25 mouse cellular contexts compared by ENCODE assay signal in genomic region chr10:93207176-93207575, GRCm38 (mm10).
"Had no signal": no experiment of that assay in that cellular context is flagged by ENCODE, and none has a peak within 500 bp of the region (broad histone marks: within the 10 kb centered on the region; RNA-seq: fewer than 3 reads in every experiment).

No protein-coding gene starts in this region.

- H3K9ac ChIP-seq: heart, embryonic 12.5 days; hindbrain, embryonic 12.5 days; hindbrain, embryonic 14.5 days; intestine, embryonic 15.5 days; kidney, embryonic 15.5 days; limb, embryonic 13.5 days; limb, embryonic 15.5 days had no signal

- H3K36me3 ChIP-seq: intestine, embryonic 15.5 days had no signal

- H3K27ac ChIP-seq: gastrocnemius, adult 2 months; heart, adult 2 months; heart, embryonic 10.5 days; hindbrain, embryonic 10.5 days; hindbrain, embryonic 12.5 days; hindbrain, embryonic 14.5 days; intestine, embryonic 15.5 days; kidney, embryonic 15.5 days; kidney, postnatal 0 days; limb, embryonic 13.5 days; limb, embryonic 15.5 days had no signal

- H3K9me3 ChIP-seq: heart, embryonic 10.5 days; heart, embryonic 12.5 days; hindbrain, embryonic 10.5 days; hindbrain, embryonic 12.5 days; intestine, embryonic 15.5 days; kidney, embryonic 15.5 days; limb, embryonic 13.5 days; limb, embryonic 15.5 days had no signal

- H3K4me2 ChIP-seq: heart, embryonic 12.5 days; hindbrain, embryonic 12.5 days; hindbrain, embryonic 14.5 days; intestine, embryonic 15.5 days; kidney, embryonic 15.5 days; limb, embryonic 13.5 days; limb, embryonic 15.5 days had no signal

- H3K27me3 ChIP-seq: heart, embryonic 12.5 days; hindbrain, embryonic 12.5 days; intestine, embryonic 15.5 days; kidney, embryonic 15.5 days; limb, embryonic 13.5 days; limb, embryonic 15.5 days had no signal

- H3K4me3 ChIP-seq: gastrocnemius, adult 2 months; heart, adult 2 months; heart, embryonic 10.5 days; heart, embryonic 12.5 days; hindbrain, embryonic 10.5 days; hindbrain, embryonic 12.5 days; intestine, embryonic 15.5 days; kidney, embryonic 15.5 days; limb, embryonic 13.5 days; limb, embryonic 15.5 days had no signal

- ATAC-seq: hindbrain, embryonic 16.5 days; intestine, embryonic 15.5 days had no signal

- H3K4me1 ChIP-seq: hindbrain, embryonic 10.5 days; hindbrain, embryonic 12.5 days; intestine, embryonic 15.5 days; limb, embryonic 15.5 days had no signal

- DNase-seq: gastrocnemius, adult 2 months; gastrocnemius, postnatal 10 days; gastrocnemius, postnatal 25 days; heart, adult 2 months; heart, postnatal 10 days; heart, postnatal 4 days; kidney, adult 11 months; kidney, adult 2 months; kidney, adult 9 months; kidney, postnatal 14 days; kidney, postnatal 36 days; layer of hippocampus, adult 9-11 months; layer of hippocampus, postnatal 36 days; left cerebral cortex, postnatal 4 days had no signal
